Mouse (Mus musculus) heart, postnatal 10 days (tissue): ENCODE results near the gene Gm17416. TPM values are rescaled to one million over a fixed set of nuclear protein-coding genes. Genes with fewer than 3 reads are reported as not detected.

ENCODE experiments used
- DNase-seq, 2 experiments: peaks; one replicate each; pipeline ENCODE4 v3.0.0; 2021
- intact Hi-C: fragments of 180-260 bp; cut with DNase I; formaldehyde crosslinking; loops from one replicate; pipeline ENCODE4 v1.15.1; 2025
- total RNA-seq, 2 experiments: library from RNA; stranded (reverse); gene quantifications; 2 replicates each; pipeline ENCODE4 v1.2.3; 2021

Gm17416 gene
- total RNA-seq: not detected

- intact Hi-C loops: no loop called here
- DNase-seq: no peak
These were observed at the start of gene Gm17416 for GRCm38 (mm10) chr2:152569038-152569437. Gm17416 (plus strand) TSS chr2:152569338.

DNA sequence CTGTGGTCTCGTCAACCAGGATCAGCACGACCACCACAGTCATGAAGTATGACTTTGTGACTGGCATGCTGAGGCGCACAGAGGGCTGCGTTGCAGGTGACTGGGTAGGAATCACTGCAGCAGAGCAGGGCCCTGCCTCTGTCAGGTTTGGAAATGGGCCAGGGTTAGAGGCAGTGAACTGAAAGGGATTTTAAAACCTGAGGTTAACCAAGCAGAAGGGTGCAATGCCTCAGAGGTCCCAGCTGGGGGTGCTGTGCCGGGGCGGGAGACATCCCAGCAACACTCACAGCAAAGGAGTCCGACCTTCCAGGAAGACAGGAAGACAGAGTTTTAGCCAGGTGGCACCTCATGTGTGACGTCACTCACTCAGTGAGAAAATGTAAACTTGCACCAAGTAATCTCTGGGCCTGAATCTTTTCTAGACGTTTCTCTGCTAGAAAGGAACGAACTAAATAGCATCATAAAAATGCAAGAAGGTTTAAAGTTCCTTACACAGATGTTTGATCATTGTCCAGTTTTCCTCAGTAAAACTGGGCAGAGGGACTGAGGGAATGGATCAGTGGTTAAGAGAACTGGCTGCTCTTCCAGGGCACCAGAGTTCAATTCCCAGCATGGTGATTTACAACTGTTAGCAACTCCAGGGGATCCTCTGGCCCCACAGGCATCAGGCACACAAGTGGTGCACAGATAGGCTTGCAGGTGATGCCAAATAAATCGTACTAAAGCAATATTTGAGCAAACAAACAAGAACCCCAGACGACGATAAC is 29.0 kb upstream of the Gm17416 start, which contains the start of gene Defb29:
Defb29 (minus strand) TSS at position 155 of the 767 bp plus-strand sequence.
- no peak for DNase-seq
- intact Hi-C loops: loop anchor here (2.0 to 5.0 kb wide), 2 partner anchors 63 to 148 kb away; partner anchors contain the start of gene Defb20

- intact Hi-C loops: loop anchor here (2.0 to 5.0 kb wide), 2 partner anchors 65 to 150 kb away; partner anchors contain the start of gene Defb20
These were observed 27.2 kb upstream of the Gm17416 start for GRCm38 (mm10) chr2:152541979-152542378.

GRCm38 (mm10) chr2:152542897-152543296 is 26.2 kb upstream of the Gm17416 start:
- DNase-seq: no peak
- intact Hi-C loops: loop anchor here (5.0 kb wide), 1 partner anchor 151 kb away; no protein-coding TSS in a partner anchor

More at GRCm38 (mm10) chr2:152541979-152542378, 27.2 kb upstream of the Gm17416 start:
- DNase-seq: no peak

GRCm38 (mm10) chr2:152543478-152543877 is 25.7 kb upstream of the Gm17416 start:
- intact Hi-C loops: loop anchor here (5.0 kb wide), 1 partner anchor 151 kb away; no protein-coding TSS in a partner anchor

DNA sequence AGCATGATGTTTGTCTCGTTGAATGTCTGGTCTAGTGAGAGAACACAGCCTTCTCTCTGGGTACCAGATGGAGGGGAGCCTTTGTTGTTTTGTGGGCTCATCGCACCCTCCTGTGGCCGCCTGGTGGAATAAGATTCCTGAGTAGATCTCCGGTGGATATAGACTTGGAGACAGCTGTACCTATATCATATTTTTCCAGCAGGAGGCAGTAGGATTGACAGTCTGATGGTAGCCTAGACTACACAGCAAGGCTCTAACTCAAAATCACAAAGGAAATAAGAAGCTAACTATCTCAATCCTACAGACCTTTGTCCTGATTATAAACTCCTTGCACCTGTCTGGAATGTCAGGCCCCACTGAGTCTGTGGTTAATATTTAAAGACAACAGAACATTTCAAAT is 24.4 kb upstream of the Gm17416 start:
- peak; percentile 29 to 37 for DNase-seq
- intact Hi-C loops: loop anchor here (1.0 to 5.0 kb wide), 3 partner anchors 74 to 152 kb away; no protein-coding TSS in a partner anchor

More at GRCm38 (mm10) chr2:152543478-152543877, 25.7 kb upstream of the Gm17416 start:
- no peak for DNase-seq

GRCm38 (mm10) chr2:152548124-152548523 is 21.0 kb upstream of the Gm17416 start:
- no peak for DNase-seq
- intact Hi-C loops: no loop called here

DNA sequence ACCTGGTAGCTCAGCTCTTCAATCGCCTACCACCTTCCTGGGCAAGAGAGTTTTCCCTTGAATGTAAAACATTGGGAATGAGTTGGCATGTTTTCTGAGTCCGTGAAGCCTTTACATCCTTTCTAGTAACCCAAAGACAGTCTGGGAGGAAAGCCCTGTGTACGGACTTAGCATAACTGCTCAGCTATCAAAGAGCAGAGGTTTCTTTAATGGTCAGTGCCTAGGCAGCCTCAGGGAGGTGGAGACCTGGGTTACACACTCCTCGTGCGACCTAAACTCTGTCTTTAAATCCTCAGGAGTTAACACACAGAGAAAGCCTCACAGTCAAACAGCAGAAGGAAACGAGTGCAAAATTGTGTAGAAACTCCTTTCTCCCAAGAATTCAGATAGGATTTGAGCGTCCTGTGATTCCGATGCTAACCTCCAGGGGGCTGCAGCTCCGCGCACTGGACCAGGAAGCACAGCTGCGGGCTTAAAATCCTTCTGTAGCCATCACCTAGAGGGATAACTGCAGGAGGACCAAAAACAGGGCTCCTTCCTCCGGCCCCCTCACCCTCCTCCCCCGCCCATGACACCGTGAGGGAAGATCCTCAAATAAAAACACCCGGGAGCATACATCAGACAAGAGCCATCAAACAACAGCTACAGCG is 15.2 kb upstream of the Gm17416 start:
- intact Hi-C loops: loop anchor here (5.0 kb wide), 2 partner anchors 48 to 103 kb away; partner anchors contain the start of gene Defb36
- peak; percentile 68 to 76 for DNase-seq

- intact Hi-C loops: no loop called here
- no peak for DNase-seq
These were observed 12.5 kb upstream of the Gm17416 start for GRCm38 (mm10) chr2:152556655-152557054.

DNA sequence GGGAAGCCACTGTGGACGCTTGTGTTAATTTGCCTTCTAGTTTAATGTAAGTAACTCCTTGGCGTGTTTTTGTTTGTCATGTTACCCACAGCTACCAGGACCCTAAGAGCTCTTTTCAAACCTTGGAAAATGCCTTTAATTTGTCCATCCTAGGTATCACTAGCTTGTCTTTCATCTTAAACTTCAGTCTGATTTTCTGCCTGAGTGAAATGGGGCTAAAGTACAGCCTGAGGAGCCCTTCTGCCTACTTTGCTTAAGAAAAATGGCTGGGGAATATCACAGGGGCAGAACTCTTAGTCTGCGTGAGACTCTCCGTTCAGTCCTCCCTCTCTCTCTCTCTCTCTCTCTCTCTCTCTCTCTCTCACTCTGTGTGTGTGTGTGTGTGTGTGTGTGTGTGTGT is 743 bp downstream of the Gm17416 start:
- no peak for DNase-seq
- intact Hi-C loops: no loop called here

DNA sequence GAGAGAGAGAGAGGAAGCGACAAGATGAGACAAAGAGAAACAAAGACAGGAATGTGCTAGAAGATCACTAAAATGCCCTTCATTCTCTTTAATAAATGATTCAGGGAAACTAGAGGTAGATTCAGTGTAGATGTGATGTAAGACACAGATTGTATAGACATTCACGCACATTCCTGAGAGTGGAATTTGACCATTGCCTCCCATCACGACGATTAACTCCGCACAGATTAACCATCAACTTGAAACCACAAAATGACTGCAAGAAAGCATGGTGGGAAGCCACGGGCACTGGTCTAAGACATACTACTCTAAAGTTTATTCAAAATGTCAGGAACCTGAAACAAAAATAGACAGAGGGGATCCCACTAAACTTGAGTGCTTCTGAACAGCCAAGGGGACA is 1.2 kb downstream of the Gm17416 start:
- intact Hi-C loops: no loop called here
- no peak for DNase-seq

GRCm38 (mm10) chr2:152572114-152572794 is 3.1 kb downstream of the Gm17416 start, which contains the start of gene Defb21:
Defb21 (plus strand) TSS chr2:152572744.
- intact Hi-C loops: no loop called here
- peak in 1 of 2 experiments; percentile 18 for DNase-seq

- intact Hi-C loops: no loop called here
- DNase-seq: peak; percentile 30 to 40
These were observed 4.3 kb downstream of the Gm17416 start for GRCm38 (mm10) chr2:152573484-152573883.

DNA sequence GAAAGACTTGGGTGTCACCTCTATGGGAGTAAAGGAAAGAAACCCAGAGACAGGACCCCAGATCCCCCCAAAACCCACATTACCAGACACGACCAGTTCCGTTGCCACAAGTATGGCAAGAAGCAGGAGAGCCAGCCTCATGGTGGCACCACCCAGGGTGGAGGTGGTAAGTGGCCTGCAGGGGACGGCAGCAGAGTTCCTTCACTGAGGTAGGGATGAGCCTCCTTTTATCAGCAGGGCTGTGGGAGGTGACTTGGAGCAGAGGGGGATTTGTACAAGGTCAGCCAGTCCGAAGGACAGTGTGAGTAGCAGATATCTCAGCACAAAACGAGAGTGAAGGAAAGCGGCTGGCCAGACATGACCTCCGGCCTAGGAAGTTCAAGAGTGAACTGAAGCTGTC is 11.0 kb downstream of the Gm17416 start, which contains the start of gene Defb19:
Defb19 (minus strand) TSS at position 206 of the 400 bp plus-strand sequence.
- intact Hi-C loops: no loop called here
- DNase-seq: no peak

DNA sequence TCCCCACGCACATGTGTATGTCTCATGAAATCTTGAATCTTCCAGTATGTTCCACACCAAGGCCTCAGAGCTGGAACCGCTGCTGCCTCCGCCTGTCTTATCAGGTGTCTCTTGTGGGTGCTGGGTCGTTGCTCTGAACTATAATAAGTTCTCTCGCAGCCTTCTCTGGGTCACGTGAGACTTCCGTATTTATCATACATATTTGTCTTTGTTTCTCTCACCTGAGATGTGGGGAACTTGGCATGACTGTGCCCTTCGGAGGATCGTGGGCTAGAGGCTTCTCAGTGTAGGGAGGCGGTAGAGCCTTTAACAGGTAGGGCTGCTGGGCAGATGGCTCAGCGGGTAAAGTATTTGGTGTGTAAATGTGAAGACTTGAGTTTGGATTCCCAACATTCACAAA is 11.5 kb downstream of the Gm17416 start:
- intact Hi-C loops: no loop called here
- DNase-seq: no peak

DNA sequence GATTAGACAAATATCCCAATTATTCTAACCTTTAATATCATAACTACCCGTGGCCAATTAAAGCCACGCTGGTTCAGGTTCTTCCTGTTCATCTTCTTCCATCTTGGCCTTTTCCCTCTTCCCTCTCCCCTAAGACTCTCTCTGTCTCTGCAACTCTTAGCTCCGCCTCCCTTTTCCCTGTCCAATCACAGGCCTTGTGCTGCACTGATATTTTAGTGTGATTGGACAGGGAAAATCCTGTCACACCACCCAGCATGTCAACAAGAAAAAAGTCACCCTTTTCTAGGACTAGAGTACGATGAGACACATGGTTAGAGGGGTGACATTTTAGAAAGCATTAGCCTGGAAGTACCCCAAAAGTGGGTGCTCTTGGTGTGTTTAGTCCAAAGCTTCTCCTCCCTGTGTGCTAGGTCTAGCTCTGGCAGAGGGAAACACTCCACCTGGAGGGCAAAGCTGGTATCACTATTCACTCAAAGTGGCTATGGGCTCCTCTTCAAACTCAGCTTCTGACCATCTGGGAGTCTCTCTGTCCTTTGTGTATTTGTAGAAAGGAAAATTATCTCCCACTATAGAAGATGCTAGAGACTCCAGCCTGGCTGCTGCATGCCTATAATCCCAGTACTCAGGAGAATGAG is 17.9 kb downstream of the Gm17416 start:
- intact Hi-C loops: loop anchor here (5.0 kb wide), 1 partner anchor 115 kb away; no protein-coding TSS in a partner anchor
- peak; percentile 17 to 45 for DNase-seq

DNA sequence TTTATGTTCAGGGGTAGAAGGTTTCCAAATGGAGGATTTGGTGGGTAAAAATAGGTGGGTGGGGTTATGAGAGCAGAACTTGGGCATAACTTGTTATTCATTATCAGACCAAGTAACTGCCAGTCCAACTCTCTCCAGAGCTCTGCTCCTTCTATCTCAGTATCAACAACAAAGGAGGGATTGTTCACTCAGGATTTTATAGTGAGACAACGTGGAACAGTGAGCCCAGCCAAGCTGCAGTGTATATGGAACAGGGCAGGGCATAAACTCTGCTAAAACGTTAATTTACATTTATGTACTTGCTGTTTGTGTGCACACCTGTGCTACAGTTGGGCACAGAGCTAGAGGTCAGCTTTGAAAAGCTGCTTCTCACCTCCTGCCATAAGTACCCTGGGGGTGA is 19.3 kb downstream of the Gm17416 start:
- DNase-seq: no peak
- intact Hi-C loops: loop anchor here (5.0 kb wide), 1 partner anchor 116 kb away; no protein-coding TSS in a partner anchor

GRCm38 (mm10) chr2:152589021-152589420 is 19.9 kb downstream of the Gm17416 start:
- intact Hi-C loops: loop anchor here (5.0 kb wide), 1 partner anchor 117 kb away; no protein-coding TSS in a partner anchor
- no peak for DNase-seq

DNA sequence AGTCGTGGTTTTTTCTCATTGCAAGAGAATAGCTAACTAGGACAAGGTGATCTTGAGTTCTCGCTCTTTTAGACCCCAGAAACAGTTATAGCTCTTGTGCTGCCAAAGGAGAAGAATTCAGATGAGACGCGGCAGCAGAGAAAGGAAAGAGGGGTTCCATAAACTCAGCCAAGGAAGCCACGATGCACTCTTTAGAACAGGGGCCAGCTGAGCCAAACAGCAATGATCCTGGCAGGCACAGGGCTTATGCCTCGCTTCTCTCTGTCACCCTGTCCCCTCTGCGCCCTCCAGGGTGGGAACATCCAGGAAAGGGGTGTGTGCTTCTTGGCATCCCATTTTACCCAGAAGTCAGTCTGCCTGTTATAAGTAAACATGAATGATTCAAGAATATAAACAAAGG is 30.2 kb downstream of the Gm17416 start, which contains the start of gene Defb45:
Defb45 (minus strand) TSS at position 101 of the 400 bp plus-strand sequence.
- no peak for DNase-seq

DNA sequence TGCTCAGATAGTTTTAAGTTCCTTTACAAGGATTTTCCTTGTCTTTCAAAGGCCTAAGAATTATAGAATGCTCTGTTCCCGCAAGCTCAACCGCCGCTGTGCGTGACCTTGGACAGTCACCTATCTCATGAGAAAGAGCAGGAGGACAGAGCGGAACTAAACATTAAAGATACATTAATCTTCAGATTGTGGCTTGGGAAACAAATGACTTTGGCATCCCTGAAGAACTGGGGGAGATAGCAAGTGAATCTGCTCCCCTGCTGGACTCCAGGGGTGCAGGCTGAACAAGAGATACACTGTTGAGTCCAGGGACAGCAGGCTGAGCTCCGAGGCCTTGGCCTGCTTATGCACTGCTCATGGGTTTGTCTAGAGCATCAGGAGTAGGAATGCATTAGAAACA is 30.9 kb downstream of the Gm17416 start:
- DNase-seq: no peak
- intact Hi-C loops: loop anchor here (5.0 kb wide), 2 partner anchors 48 to 128 kb away; no protein-coding TSS in a partner anchor

More for the DNA sequence above, 30.2 kb downstream of the Gm17416 start, which contains the start of gene Defb45:
- intact Hi-C loops: no loop called here
